Mouse (Mus musculus): Measurements from ENCODE around the gene Gal3st3.

The Gal3st3 gene

GRCm38 (mm10) chr19:5306279-5306678 is 8.1 kb downstream of the Gal3st3 start:
- intact Hi-C loops (cut with DNase I) = no loop called here

DNA sequence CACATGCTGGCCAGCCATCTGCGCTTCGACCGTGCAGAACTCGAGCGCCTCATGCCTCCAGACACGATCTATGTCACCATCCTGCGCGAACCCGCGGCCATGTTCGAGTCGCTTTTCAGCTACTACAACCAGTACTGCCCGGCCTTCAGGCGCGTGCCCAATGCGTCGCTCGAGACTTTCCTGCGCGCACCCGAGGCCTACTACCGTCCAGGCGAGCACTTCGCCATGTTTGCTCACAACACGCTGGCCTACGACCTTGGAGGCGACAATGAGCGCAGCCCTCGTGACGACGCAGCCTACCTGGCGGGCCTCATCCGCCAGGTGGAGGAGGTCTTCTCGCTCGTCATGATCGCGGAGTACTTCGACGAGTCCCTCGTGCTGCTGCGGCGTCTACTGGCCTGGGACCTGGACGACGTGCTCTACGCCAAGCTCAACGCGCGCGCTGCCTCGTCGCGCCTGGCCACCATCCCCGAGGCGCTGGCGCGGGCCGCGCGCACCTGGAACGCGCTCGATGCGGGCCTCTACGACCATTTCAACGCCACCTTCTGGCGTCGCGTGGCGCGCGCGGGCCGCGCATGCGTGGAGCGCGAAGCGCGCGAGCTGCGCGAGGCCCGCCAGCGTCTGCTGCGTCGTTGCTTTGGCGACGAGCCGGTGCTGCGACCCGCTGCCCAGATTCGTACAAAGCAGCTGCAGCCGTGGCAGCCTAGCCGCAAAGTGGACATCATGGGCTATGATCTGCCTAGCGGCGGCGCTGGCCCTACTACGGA is 9.0 kb downstream of the Gal3st3 start:
- intact Hi-C loops (cut with DNase I) = no loop called here

DNA sequence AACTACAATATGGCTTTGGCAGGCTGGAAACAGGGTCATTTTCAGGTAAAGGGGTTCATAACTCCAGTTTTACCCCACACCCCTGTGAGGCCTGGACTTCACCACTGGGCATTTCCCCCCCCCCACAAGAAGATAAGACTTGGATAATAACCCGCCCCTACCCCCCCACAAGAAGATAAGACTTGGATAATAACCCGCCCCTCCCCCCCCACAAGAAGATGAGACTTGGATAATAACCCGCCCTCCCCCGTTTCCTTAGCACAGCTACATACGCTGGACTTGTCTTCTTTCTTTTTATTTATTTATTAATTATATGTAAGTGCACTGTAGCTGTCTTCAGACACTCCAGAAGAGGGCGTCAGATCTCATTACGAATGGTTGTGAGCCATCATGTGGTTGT is 10.9 kb downstream of the Gal3st3 start:
- intact Hi-C loops (cut with DNase I) = no loop called here

DNA sequence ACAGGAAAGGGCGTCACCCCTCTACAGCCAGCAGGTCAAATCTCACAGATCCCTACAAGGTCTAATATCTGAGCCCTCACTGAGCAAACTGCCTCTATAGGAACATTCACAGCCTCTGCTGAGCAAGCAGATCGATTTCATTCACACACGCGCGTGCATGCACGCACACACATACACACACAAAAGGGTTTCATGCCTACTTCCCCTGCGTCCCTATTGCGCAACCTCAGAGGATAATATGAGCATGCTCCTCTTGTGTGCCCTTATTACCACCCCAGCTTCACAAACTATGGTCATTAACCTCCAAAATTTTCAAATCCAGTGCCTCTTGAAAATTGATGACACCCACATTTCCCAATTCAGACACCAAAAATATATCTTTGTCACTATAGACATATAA is 15.1 kb downstream of the Gal3st3 start:
- intact Hi-C loops (cut with DNase I) = no loop called here

- intact Hi-C loops (cut with DNase I) = no loop called here
These were observed 25.7 kb downstream of the Gal3st3 start for GRCm38 (mm10) chr19:5323801-5324200.

DNA sequence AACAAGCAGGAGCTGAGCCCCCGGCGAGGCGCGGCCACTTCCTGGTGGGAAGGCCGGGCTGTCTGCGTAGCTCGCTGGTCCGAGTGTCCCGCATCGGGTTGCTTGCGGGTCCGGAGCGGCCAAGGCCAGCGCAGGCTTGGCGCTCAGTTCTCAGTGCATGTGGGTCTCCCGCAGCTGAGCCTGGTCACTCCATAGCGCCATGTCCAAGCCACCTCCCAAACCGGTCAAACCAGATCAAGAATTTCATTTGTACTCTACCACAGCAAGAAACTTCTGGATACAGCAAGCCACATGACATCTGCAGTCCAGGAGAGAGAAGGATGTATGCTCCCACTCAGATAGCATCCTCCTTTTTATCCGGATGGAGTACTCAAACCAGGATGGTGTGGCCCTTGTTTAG is 29.8 kb downstream of the Gal3st3 start:
- intact Hi-C loops (cut with DNase I) = no loop called here

- intact Hi-C loops (cut with DNase I) = no loop called here
These were observed 36.6 kb downstream of the Gal3st3 start for GRCm38 (mm10) chr19:5334741-5335140.

GRCm38 (mm10) chr19:5335441-5335840 is 37.3 kb downstream of the Gal3st3 start, which contains the start of gene Catsper1:
Catsper1 (plus strand) TSS chr19:5335741.
- intact Hi-C loops (cut with DNase I) = no loop called here

- intact Hi-C loops (cut with DNase I) = no loop called here
These were observed 39.8 kb downstream of the Gal3st3 start for GRCm38 (mm10) chr19:5337975-5338374.

- intact Hi-C loops (cut with DNase I) = no loop called here
These were observed 43.2 kb downstream of the Gal3st3 start for GRCm38 (mm10) chr19:5341360-5341759.

DNA sequence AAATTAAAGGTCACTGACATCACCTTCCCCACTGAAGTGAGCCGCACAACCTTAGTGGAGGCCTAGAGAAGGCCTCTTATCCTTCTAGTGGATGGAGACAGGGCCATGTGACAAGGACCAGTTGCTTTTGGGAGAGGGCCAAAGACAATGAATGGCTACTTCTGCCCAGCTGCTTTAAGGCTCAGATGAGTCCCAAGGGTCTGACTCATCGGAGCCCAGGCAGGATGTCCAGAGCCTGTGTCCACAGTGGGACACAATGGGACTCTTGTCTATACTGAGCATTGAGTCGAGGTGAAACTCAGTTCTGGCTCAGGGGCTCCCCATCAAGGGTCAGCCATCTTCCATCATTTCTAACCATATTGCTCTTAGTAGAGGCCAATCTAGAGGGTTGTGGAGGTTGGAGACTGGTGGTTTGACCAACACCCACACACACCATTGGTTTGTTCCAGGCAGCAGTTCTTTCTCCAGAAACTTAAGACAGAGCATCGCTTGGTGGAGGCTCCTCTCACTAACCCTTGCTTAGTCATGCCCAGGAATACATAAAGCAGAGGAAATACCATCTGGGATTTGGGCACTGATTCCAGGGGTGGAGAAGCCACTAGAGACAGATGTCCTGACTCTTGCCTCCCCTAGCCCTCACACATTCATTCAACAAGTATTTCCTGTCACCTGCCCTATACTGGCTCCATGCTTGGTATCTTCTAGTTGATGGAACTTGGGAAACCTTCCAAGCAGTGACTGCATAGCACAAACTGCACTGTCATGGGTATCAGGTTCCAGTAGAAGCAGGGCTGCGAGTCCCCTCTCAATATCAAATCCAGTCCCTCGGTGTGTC is 47.4 kb downstream of the Gal3st3 start:
- intact Hi-C loops (cut with DNase I) = loop anchor here (5.0 kb wide), 1 partner anchor 48 kb away; the partner anchor contains the start of genes Gal3st3 and Sf3b2

- intact Hi-C loops (cut with DNase I) = loop anchor here (5.0 kb wide), 1 partner anchor 51 kb away; the partner anchor contains the start of genes Gal3st3 and Sf3b2
These were observed 49.9 kb downstream of the Gal3st3 start for GRCm38 (mm10) chr19:5348064-5348463.

DNA sequence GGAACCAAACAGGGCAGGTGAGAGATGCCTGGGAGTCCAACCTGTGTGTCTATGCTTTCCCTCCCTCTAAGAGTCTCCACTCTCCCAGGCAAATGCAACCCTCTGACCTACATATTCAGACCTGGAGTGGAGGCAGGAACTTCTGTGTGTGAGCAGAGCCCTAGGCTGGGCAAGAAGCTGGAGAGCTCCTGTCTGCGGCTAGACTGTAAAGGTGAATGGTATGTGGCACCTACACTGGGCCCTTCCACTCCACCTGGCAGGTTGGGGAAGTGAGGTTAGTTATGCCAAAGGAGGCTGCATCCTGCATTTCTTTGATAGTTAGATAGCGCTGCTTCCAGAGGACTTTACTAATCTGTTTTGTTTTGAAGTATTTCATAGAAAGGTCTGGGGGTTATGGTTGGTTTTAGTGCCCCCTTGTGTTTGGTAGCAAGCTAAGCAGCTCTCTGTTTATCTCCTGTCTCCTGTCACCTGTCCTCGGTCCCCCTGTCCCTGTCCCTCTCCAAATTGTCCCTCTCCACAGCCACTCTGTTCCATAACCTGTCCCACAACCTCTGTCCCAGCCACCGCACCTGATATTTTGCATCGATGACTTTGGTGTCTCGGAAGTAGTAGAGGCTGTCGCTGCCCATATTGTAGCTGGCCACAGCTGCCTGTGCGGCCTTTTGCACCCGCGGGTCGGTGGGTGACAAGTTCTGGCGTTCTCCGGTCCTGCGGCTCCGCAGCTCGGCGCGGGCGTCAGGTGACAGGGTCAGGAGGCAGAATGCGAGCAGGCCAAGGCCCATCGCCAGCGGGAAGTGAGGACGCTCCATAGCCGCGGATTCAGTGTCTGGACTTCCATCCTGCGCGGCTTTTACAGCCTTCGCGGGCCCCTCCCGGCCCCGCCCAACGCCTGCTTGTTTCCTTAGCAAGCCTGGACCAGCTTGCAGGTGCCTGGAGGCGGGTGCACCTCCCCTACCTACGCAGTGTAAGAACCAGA is 50.7 kb downstream of the Gal3st3 start:
- intact Hi-C loops (cut with DNase I) = loop anchor here (5.0 kb wide), 1 partner anchor 52 kb away; the partner anchor contains the start of genes Gal3st3 and Sf3b2

DNA sequence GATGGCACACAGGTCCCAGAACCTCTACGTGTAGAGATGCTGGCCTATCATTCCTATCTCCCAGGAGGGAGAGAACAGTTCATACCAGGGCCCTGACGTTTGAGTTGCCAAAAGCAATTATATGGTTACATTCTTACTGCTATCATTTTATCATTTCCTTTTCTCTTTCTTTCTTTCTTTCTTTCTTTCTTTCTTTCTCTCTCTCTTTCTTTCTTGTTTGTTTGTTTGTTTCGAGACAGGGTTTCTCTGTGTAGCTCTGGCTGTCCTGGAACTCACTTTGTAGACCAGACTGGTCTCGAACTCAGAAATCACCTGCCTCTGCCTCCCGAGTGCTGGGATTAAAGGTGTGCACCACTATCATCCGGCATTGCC is 51.4 kb downstream of the Gal3st3 start, which contains the start of gene Cst6:
Gene Cst6 (minus strand): TSS at position 73 of the 372 bp plus-strand sequence.
- intact Hi-C loops (cut with DNase I) = loop anchor here (5.0 kb wide), 1 partner anchor 52 kb away; the partner anchor contains the start of genes Gal3st3 and Sf3b2

DNA sequence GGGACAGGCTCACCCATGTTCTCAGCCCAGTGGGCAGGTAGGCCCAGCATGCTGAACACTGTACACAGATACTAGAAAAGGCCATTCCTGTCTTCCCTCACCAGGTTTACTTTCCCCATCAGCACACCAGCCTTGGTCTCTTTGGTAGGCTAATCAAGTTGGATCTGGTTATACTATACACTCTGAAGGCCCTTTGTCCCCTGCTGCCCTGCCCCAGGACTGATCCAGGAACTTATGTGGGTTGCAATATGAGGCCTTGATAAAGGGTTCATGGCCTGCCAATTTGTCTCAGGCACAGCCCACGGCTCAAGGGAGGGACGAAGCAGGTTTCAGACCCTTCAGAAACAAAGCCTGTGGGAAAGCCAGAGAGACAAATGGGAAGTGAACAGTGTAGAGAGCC is 55.5 kb downstream of the Gal3st3 start:
- intact Hi-C loops (cut with DNase I) = no loop called here

- intact Hi-C loops (cut with DNase I) = no loop called here
These were observed 57.9 kb downstream of the Gal3st3 start for GRCm38 (mm10) chr19:5356080-5356479.

Data from adrenal gland (tissue).